Mouse (Mus musculus): ENCODE data around the gene Golga4.

DNA sequence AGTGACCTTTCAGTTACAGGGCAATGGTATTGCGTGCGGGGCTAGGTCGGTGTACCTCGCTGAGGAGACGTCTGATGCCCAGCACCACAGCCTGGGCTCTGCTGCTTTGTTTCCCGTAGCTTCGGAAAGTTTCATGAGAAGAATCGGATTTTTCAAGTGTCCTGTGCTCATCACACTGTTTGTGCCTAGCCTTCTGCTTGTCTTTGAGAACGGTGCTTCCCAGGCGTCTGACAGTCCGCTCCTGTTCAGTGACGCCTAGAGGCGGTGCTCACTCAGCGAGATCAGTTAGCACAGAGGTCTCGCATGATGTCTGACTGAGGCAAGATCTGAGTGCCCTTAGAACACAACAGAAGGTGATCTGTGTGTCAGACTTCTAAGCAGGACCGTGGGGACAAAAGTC lies 58.6 kb downstream of the Golga4 start:
- TF ChIP-seq POLR2A (IDR thresholded peaks at IDR 0.05; ENCODE audit: low read depth, low read length): no peak
- no peak for TF ChIP-seq CTCF (IDR thresholded peaks at IDR 0.05; ENCODE audit: extremely low read depth, insufficient read depth, insufficient read length, insufficient replicate concordance)

Measured in spleen, adult 2 months (tissue).